Mouse (Mus musculus) G1E (cell line): ENCODE measurements around the gene Irf2. TPM values are rescaled to one million over a fixed set of nuclear protein-coding genes. Genes with fewer than 3 reads are reported as not detected.

Source experiments
- ATAC-seq: 2 replicates; pipeline ENCODE4 v1.8.0; 2016; ENCODE audit warnings: mild to moderate bottlenecking; ENCODE audit not compliant: insufficient number of reproducible peaks, poor library complexity, low FRiP score, severe bottlenecking; ENCODE audit errors: extremely low read depth
- DNase-seq: peaks from one replicate; pipeline ENCODE4 v3.0.0; 2012; ENCODE audit warnings: low spot score
- H3K27me3 ChIP-seq: 2 replicates; pipeline ENCODE4 v1.6.1; 2012; ENCODE audit warnings: mild to moderate bottlenecking, low read length, inconsistent platforms; ENCODE audit not compliant: insufficient read depth
- H3K36me3 ChIP-seq: replicated peaks from 2 replicates; pipeline ENCODE3; 2012; ENCODE audit warnings: mild to moderate bottlenecking, inconsistent platforms
- H3K4me1 ChIP-seq: 2 replicates; pipeline ENCODE4 v1.6.1; 2012; ENCODE audit warnings: low read depth, low read length, inconsistent platforms, mixed read lengths; ENCODE audit not compliant: insufficient read depth
- H3K4me3 ChIP-seq: 2 replicates; pipeline ENCODE4 v1.5.1; 2012; ENCODE audit warnings: low read depth, mild to moderate bottlenecking, inconsistent platforms, low read length, moderate library complexity, mixed read lengths
- H3K9me3 ChIP-seq: replicated peaks from 2 replicates; pipeline ENCODE4 v1.6.1; 2012; ENCODE audit warnings: inconsistent platforms
- CTCF ChIP-seq: IDR thresholded peaks from 2 replicates; pipeline ENCODE4 v1.5.1; 2012; ENCODE audit warnings: low read depth, low read length, inconsistent platforms, mixed read lengths
- GATA1 ChIP-seq: IDR thresholded peaks from 2 replicates; pipeline ENCODE4 v1.6.1; 2012; ENCODE audit warnings: borderline replicate concordance, low read length, inconsistent platforms, mixed read lengths
- GATA2 ChIP-seq: IDR thresholded peaks from 2 replicates; pipeline ENCODE4 v1.6.1; 2012; ENCODE audit warnings: low read depth, low read length, inconsistent platforms, borderline replicate concordance
- POLR2AphosphoS5 ChIP-seq: IDR thresholded peaks from 2 replicates; pipeline ENCODE4 v1.6.1; 2012; ENCODE audit warnings: low read depth, low read length, inconsistent platforms; ENCODE audit not compliant: insufficient replicate concordance
- TAL1 ChIP-seq: conservative IDR thresholded peaks from 2 replicates; pipeline ENCODE4 v1.6.1; 2012; ENCODE audit warnings: low read depth, low read length, inconsistent platforms, mixed read lengths
- polyA plus RNA-seq: library from polyadenylated mRNA; stranded (reverse); fragments of >175 nt; gene quantifications from 2 replicates; pipeline ENCODE4 v1.2.3, GENCODE M21; 2012
- total RNA-seq, 2 experiments: library from RNA; stranded (forward) in 1 of 2; stranded (reverse) in 1 of 2; fragments of 200-1000 nt in 1 of 2; fragments of >200 nt in 1 of 2; fragmentation: Nextera tagmentation in 1 of 2; gene quantifications; 2 replicates each; pipeline ENCODE4 v1.2.3; 2014 to 2017

Irf2 gene
- total and polyA plus RNA-seq, 3 experiments: 13.4 to 111 (median 16.3) TPM

DNA sequence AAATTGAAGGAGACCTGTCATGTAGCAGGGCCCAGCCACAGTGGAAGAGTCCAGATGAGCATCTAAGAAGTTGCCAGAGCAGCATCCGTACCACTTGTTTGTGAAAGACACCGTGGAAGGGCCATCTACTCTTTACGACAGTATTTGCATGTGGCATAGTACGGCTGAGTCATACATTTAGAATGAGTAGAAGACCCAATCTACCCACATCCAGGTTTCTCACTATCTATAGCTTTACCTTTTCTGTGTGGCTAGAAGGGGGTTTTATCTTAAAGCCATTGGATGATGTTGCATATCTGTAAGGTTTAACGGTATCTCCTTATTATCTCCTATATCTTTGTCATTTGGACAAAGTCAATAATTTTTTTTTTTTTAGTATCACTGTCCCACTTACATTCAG, 59.7 kb downstream of the Irf2 start:
- no peaks in the 10 kb centered on the region for H3K27me3 ChIP-seq
- no peak for ATAC-seq
- TF ChIP-seq POLR2AphosphoS5 (no peak), CTCF (no peak), GATA1 (no peak), GATA2 (no peak), TAL1 (no peak)

DNA sequence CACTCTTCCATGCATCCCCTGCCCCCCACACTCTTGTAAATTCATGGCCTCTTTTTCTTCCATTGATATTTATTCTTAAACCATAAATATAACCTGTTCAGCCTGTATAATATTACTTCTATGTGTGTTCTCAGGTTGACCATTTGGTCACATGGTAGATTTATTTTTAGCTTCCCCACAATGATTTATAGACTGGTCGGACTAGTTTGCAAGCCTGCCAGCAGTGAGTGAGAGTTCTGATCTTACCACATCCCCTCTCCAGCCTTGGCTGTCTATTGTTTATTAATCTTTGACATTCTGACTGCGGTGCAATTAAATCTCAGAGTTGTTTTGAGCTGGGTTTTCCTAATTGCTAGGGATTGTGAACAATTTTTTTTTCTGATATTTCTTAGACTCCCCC, 60.2 kb downstream of the Irf2 start:
- Histone ChIP-seq H3K36me3 (peaks cover 51% of the 10 kb centered on the region), H3K4me3 (no peak overlapping the region), H3K9me3 (no peaks in the 10 kb centered on the region), H3K4me1 (0 out of 2 replicates have a peak, but pooled peaks cover under 1% of the 10 kb centered on the region), H3K27me3 (no peaks in the 10 kb centered on the region)
- DNase-seq (no peak), ATAC-seq (no peak)
- TF ChIP-seq GATA2 (no peak), TAL1 (no peak), GATA1 (no peak), CTCF (no peak), POLR2AphosphoS5 (no peak)

More for the DNA sequence above, 59.7 kb downstream of the Irf2 start:
- DNase-seq: no peak
- Histone ChIP-seq H3K4me3 (no peak overlapping the region), H3K36me3 (peaks cover 54% of the 10 kb centered on the region), H3K9me3 (no peaks in the 10 kb centered on the region), H3K4me1 (peaks cover 5% of the 10 kb centered on the region; the same call in 1 of the 2 replicates)

DNA sequence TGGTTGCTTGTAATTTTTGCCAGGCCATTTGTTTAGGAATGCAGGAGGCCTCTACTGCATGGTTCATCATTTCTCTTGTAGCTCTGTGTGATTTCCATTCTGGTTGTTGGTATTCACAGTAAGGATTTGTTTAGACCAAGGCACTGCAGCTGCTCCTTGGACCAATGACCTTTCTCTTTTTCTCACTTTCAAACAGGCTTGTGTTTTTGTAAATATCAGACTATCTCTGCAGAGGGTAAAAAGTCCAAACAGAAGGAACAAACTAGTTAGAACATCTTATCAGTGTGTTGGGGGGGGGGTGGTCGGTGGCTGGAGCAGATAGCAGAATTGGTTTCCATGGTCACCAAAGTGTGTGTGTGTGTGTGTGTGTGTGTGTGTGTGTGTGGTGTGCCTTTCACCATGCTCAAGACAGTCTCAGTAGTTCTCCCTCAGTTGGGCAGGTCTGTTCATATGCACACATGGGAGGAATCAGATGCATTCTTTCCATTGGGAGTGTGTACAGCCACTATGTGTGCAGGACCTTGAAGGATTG, 61.7 kb downstream of the Irf2 start:
- TF ChIP-seq POLR2AphosphoS5 (no peak), CTCF (no peak), GATA1 (no peak), GATA2 (no peak), TAL1 (no peak)
- no peaks in the 10 kb centered on the region for H3K4me1 ChIP-seq
- no peaks in the 10 kb centered on the region for H3K9me3 ChIP-seq
- no peak overlapping the region for H3K4me3 ChIP-seq
- ATAC-seq: no peak
- peaks cover 53% of the 10 kb centered on the region for H3K36me3 ChIP-seq
- no peaks in the 10 kb centered on the region for H3K27me3 ChIP-seq
- no peak for DNase-seq

DNA sequence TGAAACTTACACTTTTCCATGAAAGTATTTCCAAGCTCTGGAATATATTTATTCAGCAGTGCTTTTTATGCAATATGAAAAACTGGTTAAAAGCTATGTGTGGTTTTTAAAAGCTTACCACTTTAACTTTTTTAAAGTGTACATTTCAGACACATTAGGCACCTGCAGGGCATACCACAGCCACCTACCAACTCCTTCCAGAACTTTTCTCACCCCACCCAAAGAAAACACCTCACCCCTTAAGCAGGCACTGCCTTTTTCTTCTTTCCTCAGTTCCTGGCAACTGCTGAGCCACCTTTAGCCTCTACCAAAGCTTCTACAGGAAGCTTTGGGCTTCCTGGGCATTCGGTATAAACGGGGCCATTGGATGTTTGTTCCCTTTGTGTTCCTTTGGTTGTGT, 62.5 kb downstream of the Irf2 start:
- no peaks in the 10 kb centered on the region for H3K9me3 ChIP-seq
- H3K36me3 ChIP-seq: peaks cover 54% of the 10 kb centered on the region
- TF ChIP-seq POLR2AphosphoS5 (no peak), GATA2 (no peak), GATA1 (no peak), TAL1 (no peak), CTCF (no peak)
- H3K27me3 ChIP-seq: no peaks in the 10 kb centered on the region
- no peaks in the 10 kb centered on the region for H3K4me1 ChIP-seq
- DNase-seq: no peak
- ATAC-seq: no peak
- H3K4me3 ChIP-seq: no peak overlapping the region

DNA sequence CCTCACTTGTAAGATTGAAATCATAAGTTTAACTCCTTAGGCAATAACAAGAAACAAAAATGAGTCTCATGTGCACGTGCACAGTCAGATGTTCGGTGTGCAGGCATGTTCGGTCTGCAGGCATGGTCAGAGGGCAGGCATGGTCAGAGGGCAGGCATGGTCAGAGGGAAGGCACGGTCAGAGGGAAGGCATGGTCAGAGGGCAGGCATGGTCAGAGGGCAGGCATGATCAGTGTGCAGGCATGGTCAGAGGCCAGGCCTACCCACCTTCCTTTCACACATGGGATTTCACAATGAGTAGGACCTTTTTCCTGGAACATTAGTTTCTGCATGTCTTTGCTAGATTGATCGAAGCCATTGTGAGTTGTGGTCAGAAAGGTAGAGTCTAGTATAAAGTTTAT, 65.2 kb downstream of the Irf2 start:
- DNase-seq: no peak
- H3K27me3 ChIP-seq: no peaks in the 10 kb centered on the region
- no peak for ATAC-seq
- peaks cover 60% of the 10 kb centered on the region for H3K36me3 ChIP-seq
- no peaks in the 10 kb centered on the region for H3K9me3 ChIP-seq
- no peak for TF ChIP-seq CTCF
- TF ChIP-seq POLR2AphosphoS5: no peak
- no peak for TF ChIP-seq GATA2
- TF ChIP-seq TAL1: no peak
- TF ChIP-seq GATA1: no peak
- no peaks in the 10 kb centered on the region for H3K4me1 ChIP-seq
- H3K4me3 ChIP-seq: no peak overlapping the region

DNA sequence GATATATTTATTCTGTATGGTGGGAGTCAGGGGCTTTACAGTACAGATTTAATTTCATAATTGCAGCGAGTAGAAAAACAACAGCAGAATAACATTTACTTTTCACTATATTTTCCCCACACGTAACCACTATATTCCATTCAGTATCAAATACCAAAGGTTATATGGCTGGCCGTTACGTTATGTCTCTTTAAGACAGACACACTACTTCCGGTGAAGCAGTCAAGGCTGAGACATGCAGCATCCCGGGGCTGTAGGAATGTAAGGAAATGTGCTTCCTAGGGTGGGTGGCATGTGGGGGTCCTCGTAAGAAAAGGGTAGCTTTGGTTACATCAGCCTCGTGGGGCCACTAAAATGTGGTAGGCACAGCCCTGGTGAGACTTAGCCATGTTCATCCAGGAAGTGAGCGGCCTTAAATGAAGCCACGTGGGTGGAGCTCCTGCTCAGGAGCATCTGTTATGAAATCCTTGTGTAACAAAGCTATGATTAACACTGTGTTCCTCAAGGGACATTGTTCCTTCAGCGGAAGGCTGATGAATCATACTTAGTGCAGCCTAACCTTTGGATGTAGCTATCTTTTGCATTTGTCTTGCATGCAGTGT, 71.6 kb downstream of the Irf2 start:
- Histone ChIP-seq H3K9me3 (no peaks in the 10 kb centered on the region), H3K4me3 (no peak overlapping the region), H3K27me3 (no peaks in the 10 kb centered on the region), H3K36me3 (peaks cover 84% of the 10 kb centered on the region), H3K4me1 (peaks cover 10% of the 10 kb centered on the region)
- DNase-seq (no peak), ATAC-seq (no peak)
- no peak for TF ChIP-seq GATA2
- TF ChIP-seq TAL1: no peak
- TF ChIP-seq CTCF: no peak
- no peak for TF ChIP-seq POLR2AphosphoS5
- no peak for TF ChIP-seq GATA1

DNA sequence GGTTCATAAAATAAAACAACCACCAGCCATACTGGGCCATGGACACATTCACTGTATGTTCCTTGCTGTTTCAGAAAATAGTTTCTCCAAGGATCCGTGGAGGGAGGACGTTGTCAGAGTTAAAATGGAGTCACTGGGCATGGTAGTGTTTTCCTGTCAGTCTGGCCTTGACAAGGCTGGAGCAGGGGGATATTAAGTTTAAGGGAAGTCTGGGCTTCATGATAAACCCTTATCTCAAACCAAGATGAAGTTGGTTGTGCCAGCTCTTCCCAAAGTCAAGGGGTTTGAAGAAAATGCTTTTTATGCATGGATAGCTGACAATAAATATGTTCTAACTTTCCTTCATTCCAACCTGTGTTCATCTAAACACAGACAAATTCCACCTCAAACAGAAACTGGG, 72.4 kb downstream of the Irf2 start:
- no peaks in the 10 kb centered on the region for H3K9me3 ChIP-seq
- no peaks in the 10 kb centered on the region for H3K27me3 ChIP-seq
- no peak for ATAC-seq
- TF ChIP-seq GATA2: no peak
- no peak for TF ChIP-seq CTCF
- no peak for TF ChIP-seq POLR2AphosphoS5
- H3K4me3 ChIP-seq: no peak overlapping the region
- peaks cover 84% of the 10 kb centered on the region for H3K36me3 ChIP-seq
- peaks cover 10% of the 10 kb centered on the region for H3K4me1 ChIP-seq
- DNase-seq: no peak
